Mouse (Mus musculus): Measurements from ENCODE around the gene Tmem260.

DNA sequence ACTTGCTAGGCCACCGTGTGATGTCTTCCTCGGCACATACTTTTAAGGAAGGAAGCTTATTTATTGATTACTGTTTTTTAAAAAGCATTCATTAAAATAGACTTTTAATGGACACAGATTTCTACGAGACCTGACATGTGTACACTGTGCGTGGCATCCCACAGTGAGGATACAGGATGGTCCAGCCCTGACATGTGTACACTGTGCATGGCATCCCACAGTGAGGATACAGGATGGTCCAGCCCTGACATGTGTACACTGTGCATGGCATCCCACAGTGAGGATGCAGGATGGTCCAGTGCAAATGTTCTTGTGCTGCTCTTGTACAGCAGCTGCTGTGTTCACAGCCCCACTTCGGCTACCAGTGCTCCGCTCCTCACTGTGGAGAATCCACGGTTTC is 56.6 kb downstream of the Tmem260 start:
- TF ChIP-seq CTCF (IDR thresholded peaks at IDR 0.05; ENCODE audit: low read depth) (no peak), EP300 (IDR thresholded peaks at IDR 0.05; ENCODE audit: low read depth) (no peak)

All from heart, postnatal 0 days (tissue).